Mouse (Mus musculus): ENCODE data around the gene Ccdc120. TPM values are rescaled to one million over a fixed set of nuclear protein-coding genes. Genes with fewer than 3 reads are reported as not detected.

Ccdc120 gene
- 1 to 10 TPM; 2.0 to 2.6 TPM for total RNA-seq (2021)
- long read RNA-seq, experiment 1, result 0 reads
- long read RNA-seq, experiment 2, partial matches to known transcripts, result 0 of 2 reads
- long read RNA-seq, experiment 2, other reads (novel, unspliced or antisense), result 2 of 2 reads

GRCm38 (mm10) chrX:7750432-7751116, at the start of gene Ccdc120:
Gene Ccdc120, minus strand, starts transcription at chrX:7750905.
- DNase-seq (ENCODE audit: low spot score in 2 of 2), result peak; percentile 47 to 49

- no peak for DNase-seq (ENCODE audit: low spot score in 2 of 2)
Measured at GRCm38 (mm10) chrX:7797327-7797726, 46.6 kb upstream of the Ccdc120 start.

- DNase-seq (ENCODE audit: low spot score in 2 of 2), result peak in 1 of 2 experiments; percentile 26
Measured at GRCm38 (mm10) chrX:7795016-7795415, 44.3 kb upstream of the Ccdc120 start.

GRCm38 (mm10) chrX:7793361-7793760, 42.7 kb upstream of the Ccdc120 start:
- DNase-seq (ENCODE audit: low spot score in 2 of 2), result no peak

- DNase-seq (ENCODE audit: low spot score in 2 of 2), result no peak
Measured at GRCm38 (mm10) chrX:7790309-7790708, 39.6 kb upstream of the Ccdc120 start.

GRCm38 (mm10) chrX:7789542-7790136, 38.9 kb upstream of the Ccdc120 start, which contains the start of gene Gripap1:
Gene Gripap1, plus strand, starts transcription at chrX:7789765.
- DNase-seq (ENCODE audit: low spot score in 2 of 2), result peak; percentile 58 to 59

- no peak for DNase-seq (ENCODE audit: low spot score in 2 of 2)
Measured at GRCm38 (mm10) chrX:7782603-7783092, 31.9 kb upstream of the Ccdc120 start.

- DNase-seq (ENCODE audit: low spot score in 2 of 2), result no peak
Measured at GRCm38 (mm10) chrX:7779294-7779693, 28.6 kb upstream of the Ccdc120 start.

GRCm38 (mm10) chrX:7778450-7779244, 27.9 kb upstream of the Ccdc120 start:
- no peak for DNase-seq (ENCODE audit: low spot score in 2 of 2)

- DNase-seq (ENCODE audit: low spot score in 2 of 2), result peak; percentile 51 to 52
Measured at GRCm38 (mm10) chrX:7776329-7777082, 25.8 kb upstream of the Ccdc120 start.

- DNase-seq (ENCODE audit: low spot score in 2 of 2), result no peak
Measured at GRCm38 (mm10) chrX:7775501-7776205, 24.9 kb upstream of the Ccdc120 start.

GRCm38 (mm10) chrX:7772766-7773165, 22.1 kb upstream of the Ccdc120 start:
- no peak for DNase-seq (ENCODE audit: low spot score in 2 of 2)

GRCm38 (mm10) chrX:7769302-7770017, 18.8 kb upstream of the Ccdc120 start:
- DNase-seq (ENCODE audit: low spot score in 2 of 2), result no peak

- DNase-seq (ENCODE audit: low spot score in 2 of 2), result peak; percentile 30 to 41
Measured at GRCm38 (mm10) chrX:7765764-7766163, 15.1 kb upstream of the Ccdc120 start.

- DNase-seq (ENCODE audit: low spot score in 2 of 2), result no peak
Measured at GRCm38 (mm10) chrX:7765281-7765670, 14.6 kb upstream of the Ccdc120 start.

GRCm38 (mm10) chrX:7764657-7765280, 14.1 kb upstream of the Ccdc120 start:
- no peak for DNase-seq (ENCODE audit: low spot score in 2 of 2)

GRCm38 (mm10) chrX:7763631-7764393, 13.1 kb upstream of the Ccdc120 start:
- DNase-seq (ENCODE audit: low spot score in 2 of 2), result peak; percentile 20 to 29

- no peak for DNase-seq (ENCODE audit: low spot score in 2 of 2)
Measured at GRCm38 (mm10) chrX:7762921-7763197, 12.2 kb upstream of the Ccdc120 start.

Measured in adrenal gland, adult 18-20 months (tissue).